In genomic region chr15:95044011-95044410, GRCm38 (mm10) we compare ENCODE assay signal across 14 mouse cellular contexts.
DNase-seq lines count a peak whose midpoint lies in the region; ATAC-seq lines count a peak whose summit lies in the region.
"Had no signal": no experiment of that assay in that cellular context is flagged by ENCODE, and none has a peak within 500 bp of the region (broad histone marks: within the 10 kb centered on the region; RNA-seq: fewer than 3 reads in every experiment).

No protein-coding gene starts in this region.

- H3K4me1 ChIP-seq in forebrain, embryonic 15.5 days: peaks cover 8% of the 10 kb centered on the region
- no peaks in the 10 kb centered on the region for H3K4me1 ChIP-seq in forebrain, embryonic 11.5 days (replicated peaks; ENCODE audit: control insufficient read depth, insufficient read depth, low read length)

- peak; percentile 43; the same call in 1 of the 2 replicates for ATAC-seq in forebrain, embryonic 15.5 days (replicated peaks)
- ATAC-seq in forebrain, embryonic 11.5 days (replicated peaks; ENCODE audit: low FRiP score): no peak
- ATAC-seq in erythroblast, adult 5-6 weeks (replicated peaks; ENCODE audit: low FRiP score, poor library complexity, severe bottlenecking): no peak
- no peak for ATAC-seq in megakaryocyte, adult 5-6 weeks (ENCODE audit: poor library complexity, severe bottlenecking)

- WGBS in forebrain, embryonic 15.5 days: 60% methylated on average over 8 of the region's 8 CpGs
- 88% methylated on average over 8 of the region's 8 CpGs for WGBS in forebrain, embryonic 11.5 days

- H3K4me3 ChIP-seq in forebrain, embryonic 15.5 days: no peak overlapping the region
- no peak overlapping the region for H3K4me3 ChIP-seq in forebrain, embryonic 11.5 days (ENCODE audit: low read depth, low read length)
- H3K4me3 ChIP-seq: erythroblast, embryonic 14.5 days had no signal

- H3K27ac ChIP-seq in forebrain, embryonic 15.5 days (replicated peaks): peak overlapping the region; percentile 44
- no peak overlapping the region for H3K27ac ChIP-seq in forebrain, embryonic 11.5 days (ENCODE audit: low read depth, low read length)
- H3K27ac ChIP-seq: liver, embryonic 14.5 days had no signal

- H3K9me3 ChIP-seq in forebrain, embryonic 15.5 days: no peaks in the 10 kb centered on the region
- H3K9me3 ChIP-seq in forebrain, embryonic 11.5 days (ENCODE audit: control insufficient read depth, low read length): no peaks in the 10 kb centered on the region

- DNase-seq in forebrain, embryonic 11.5 days (ENCODE audit: low spot score): no peak
- DNase-seq in right cerebral cortex, adult 2 months (ENCODE audit: low spot score in 2 of 2): peak; percentile 43 to 50
- no peak for DNase-seq in right cerebral cortex, postnatal 14 days
- peak; percentile 29 to 47 for DNase-seq in layer of hippocampus, postnatal 10 days (ENCODE audit: low spot score in 2 of 2)
- DNase-seq in right cerebral cortex, postnatal 4 days: peak; percentile 22
- DNase-seq: gastrocnemius, postnatal 36 days; kidney, adult 18-20 months; thymus, adult 18-20 months had no signal

- H3K27me3 ChIP-seq in forebrain, embryonic 15.5 days: no peaks in the 10 kb centered on the region
- no peaks in the 10 kb centered on the region for H3K27me3 ChIP-seq in forebrain, embryonic 11.5 days (ENCODE audit: control insufficient read depth, insufficient read depth, low read length)

- no peak overlapping the region for H3K4me2 ChIP-seq in forebrain, embryonic 15.5 days (replicated peaks)
- H3K4me2 ChIP-seq in forebrain, embryonic 11.5 days (ENCODE audit: low read depth, low read length, severe bottlenecking): no peak overlapping the region

- no peak overlapping the region for H3K9ac ChIP-seq in forebrain, embryonic 15.5 days (replicated peaks)
- H3K9ac ChIP-seq in forebrain, embryonic 11.5 days (ENCODE audit: low read length): no peak overlapping the region
- H3K9ac ChIP-seq: liver, embryonic 14.5 days had no signal

- no peaks in the 10 kb centered on the region for H3K36me3 ChIP-seq in forebrain, embryonic 15.5 days
- no peaks in the 10 kb centered on the region for H3K36me3 ChIP-seq in forebrain, embryonic 11.5 days (ENCODE audit: control insufficient read depth, insufficient read depth, low read length)
- H3K36me3 ChIP-seq: G1E had no signal

Comparison
In these comparisons a context has a peak if more than half of its experiments do, and no peak if none do; other contexts are left out.
1. DNase-seq: peak in right cerebral cortex, adult 2 months (2 of 2), layer of hippocampus, postnatal 10 days (2 of 2) and right cerebral cortex, postnatal 4 days (single experiment); none in forebrain, embryonic 11.5 days (single experiment) and right cerebral cortex, postnatal 14 days (single experiment).